Comparison of ENCODE assay signal across 11 mouse cellular contexts in genomic region chr6:30700182-30700581, GRCm38 (mm10). TPM values are rescaled to one million over a fixed set of nuclear protein-coding genes. Genes with fewer than 3 reads are reported as not detected.
A peak's percentile ranks its signal among the peaks of the same experiment; 100 is the strongest.
DNase-seq lines count a peak whose midpoint lies in the region; ATAC-seq and TF ChIP-seq lines count a peak whose summit lies in the region.
"Had no signal": no experiment of that assay in that cellular context is flagged by ENCODE, and none has a peak within 500 bp of the region (broad histone marks: within the 10 kb centered on the region; RNA-seq: fewer than 3 reads in every experiment).

No protein-coding gene starts in this region.

- no peaks in the 10 kb centered on the region for H3K9me3 ChIP-seq in kidney, postnatal 0 days (replicated peaks; ENCODE audit: low read length)
- H3K9me3 ChIP-seq in embryonic facial prominence, embryonic 10.5 days: no peaks in the 10 kb centered on the region
- no peaks in the 10 kb centered on the region for H3K9me3 ChIP-seq in heart, embryonic 10.5 days
- no peaks in the 10 kb centered on the region for H3K9me3 ChIP-seq in limb, embryonic 15.5 days
- H3K9me3 ChIP-seq: neural tube, embryonic 12.5 days had no signal

- H3K27me3 ChIP-seq in kidney, postnatal 0 days (ENCODE audit: insufficient read depth, low read length): no peaks in the 10 kb centered on the region
- no peaks in the 10 kb centered on the region for H3K27me3 ChIP-seq in embryonic facial prominence, embryonic 10.5 days (replicated peaks; ENCODE audit: low read depth, poor library complexity, severe bottlenecking)
- no peaks in the 10 kb centered on the region for H3K27me3 ChIP-seq in heart, embryonic 10.5 days (ENCODE audit: insufficient read depth, poor library complexity, severe bottlenecking)
- no peaks in the 10 kb centered on the region for H3K27me3 ChIP-seq in limb, embryonic 15.5 days
- H3K27me3 ChIP-seq: neural tube, embryonic 12.5 days had no signal

- no peak for TF ChIP-seq CTCF in kidney, postnatal 0 days (IDR thresholded peaks at IDR 0.05; ENCODE audit: low read depth)

- H3K27ac ChIP-seq in kidney, postnatal 0 days: peak overlapping the region; percentile 77
- peak overlapping the region; percentile 80 for H3K27ac ChIP-seq in embryonic facial prominence, embryonic 10.5 days (replicated peaks)
- peak overlapping the region; percentile 85 for H3K27ac ChIP-seq in heart, embryonic 10.5 days
- peak overlapping the region; percentile 38 for H3K27ac ChIP-seq in limb, embryonic 15.5 days
- H3K27ac ChIP-seq: hindbrain, postnatal 0 days; neural tube, embryonic 12.5 days had no signal

- no peaks in the 10 kb centered on the region for H3K36me3 ChIP-seq in kidney, postnatal 0 days (ENCODE audit: insufficient read depth, low read length)
- no peaks in the 10 kb centered on the region for H3K36me3 ChIP-seq in embryonic facial prominence, embryonic 10.5 days (replicated peaks)
- no peaks in the 10 kb centered on the region for H3K36me3 ChIP-seq in heart, embryonic 10.5 days
- H3K36me3 ChIP-seq in limb, embryonic 15.5 days: no peaks in the 10 kb centered on the region
- H3K36me3 ChIP-seq: neural tube, embryonic 12.5 days had no signal

- ATAC-seq in kidney, postnatal 0 days (replicated peaks; ENCODE audit: low FRiP score, low read depth): peak; percentile 52; the same call in 1 of the 2 replicates
- peak; percentile 61; the same call in 1 of the 2 replicates for ATAC-seq in limb, embryonic 15.5 days (ENCODE audit: insufficient number of reproducible peaks, low FRiP score, low TSS enrichment, low read depth)
- ATAC-seq: hindbrain, postnatal 0 days had no signal

- H3K4me2 ChIP-seq in kidney, postnatal 0 days (ENCODE audit: low read length): 0 out of 2 replicates have a peak overlapping the region, but pooled peaks have one; percentile 2
- H3K4me2 ChIP-seq in limb, embryonic 15.5 days: no peak overlapping the region
- H3K4me2 ChIP-seq: neural tube, embryonic 12.5 days had no signal

- no peak overlapping the region for H3K9ac ChIP-seq in kidney, postnatal 0 days (ENCODE audit: low read depth, low read length)
- H3K9ac ChIP-seq in limb, embryonic 15.5 days: no peak overlapping the region
- H3K9ac ChIP-seq: neural tube, embryonic 12.5 days had no signal

- H3K4me1 ChIP-seq in kidney, postnatal 0 days (replicated peaks; ENCODE audit: insufficient read depth, low read length): 0 out of 2 replicates have a peak, but pooled peaks cover 9% of the 10 kb centered on the region
- H3K4me1 ChIP-seq in embryonic facial prominence, embryonic 10.5 days: peaks cover 40% of the 10 kb centered on the region
- H3K4me1 ChIP-seq in heart, embryonic 10.5 days: peaks cover 30% of the 10 kb centered on the region
- peaks cover 15% of the 10 kb centered on the region for H3K4me1 ChIP-seq in limb, embryonic 15.5 days
- H3K4me1 ChIP-seq: neural tube, embryonic 12.5 days had no signal

- peak; percentile 76 for DNase-seq in kidney, postnatal 0 days (ENCODE audit: low spot score)
- DNase-seq in kidney, adult 18-20 months: no peak
- no peak for DNase-seq in embryonic facial prominence, embryonic 10.5 days (ENCODE audit: low spot score)
- DNase-seq in heart, embryonic 10.5 days (ENCODE audit: low spot score): no peak
- no peak for DNase-seq in spleen, adult 12 weeks (ENCODE audit: low spot score)
- no peak for DNase-seq in adrenal gland, adult 18-20 months (ENCODE audit: low spot score in 2 of 2)
- DNase-seq in embryo, embryonic 9.5 days (ENCODE audit: extremely low spot score): no peak
- DNase-seq: cerebellum, postnatal 25 days had no signal

- H3K4me3 ChIP-seq in kidney, postnatal 0 days (replicated peaks; ENCODE audit: low read depth, low read length): no peak overlapping the region
- H3K4me3 ChIP-seq in embryonic facial prominence, embryonic 10.5 days: no peak overlapping the region
- no peak overlapping the region for H3K4me3 ChIP-seq in heart, embryonic 10.5 days
- no peak overlapping the region for H3K4me3 ChIP-seq in limb, embryonic 15.5 days
- H3K4me3 ChIP-seq: neural tube, embryonic 12.5 days had no signal

- WGBS in kidney, postnatal 0 days: 22% methylated on average over 6 of the region's 6 CpGs
- whole genome bisulfite sequencing in embryonic facial prominence, embryonic 10.5 days: 54% methylated on average over 6 of the region's 6 CpGs
- WGBS in heart, embryonic 10.5 days: 54% methylated on average over 6 of the region's 6 CpGs
- 33% methylated on average over 6 of the region's 6 CpGs for WGBS in limb, embryonic 15.5 days

RNA-seq across cellular contexts. Expression of gene Cep41, which starts 6.6 kb away (rescaled TPM):
- polyA plus RNA-seq in kidney, postnatal 0 days (2015; fragmentation: Nextera tagmentation; extraction: Ambion mirVana): 11.9 and 12.1 TPM in 2 replicates
- 17.7 and 17.9 TPM in 2 replicates for polyA plus RNA-seq in embryonic facial prominence, embryonic 10.5 days (2016; fragmentation: Nextera tagmentation; extraction: Ambion mirVana)
- polyA plus RNA-seq in heart, embryonic 10.5 days (2016; fragmentation: Nextera tagmentation; extraction: Ambion mirVana): 12.5 and 15.3 TPM in 2 replicates
- polyA plus RNA-seq in limb, embryonic 15.5 days (2015; fragmentation: Nextera tagmentation; extraction: Ambion mirVana): 28.6 and 46.4 TPM in 2 replicates
- total RNA-seq in adrenal gland, adult 18-20 months (2021): 1 to 10 TPM; 6.1 to 7.3 TPM

RNA-seq across cellular contexts. Expression of gene Mest, which starts 23.2 kb away (rescaled TPM):
- 1,049 and 1,099 TPM in 2 replicates for polyA plus RNA-seq in kidney, postnatal 0 days (2015; fragmentation: Nextera tagmentation; extraction: Ambion mirVana)
- 1,878 and 2,201 TPM in 2 replicates for polyA plus RNA-seq in embryonic facial prominence, embryonic 10.5 days (2016; fragmentation: Nextera tagmentation; extraction: Ambion mirVana)
- 3,213 and 4,348 TPM in 2 replicates for polyA plus RNA-seq in heart, embryonic 10.5 days (2016; fragmentation: Nextera tagmentation; extraction: Ambion mirVana)
- polyA plus RNA-seq in limb, embryonic 15.5 days (2015; fragmentation: Nextera tagmentation; extraction: Ambion mirVana): 1,721 and 1,971 TPM in 2 replicates
- 10 to 100 TPM; 27.9 to 28.8 TPM for total RNA-seq in adrenal gland, adult 18-20 months (2021)
